Mouse (Mus musculus) CD4-positive, CD25-positive, alpha-beta regulatory T cell (primary cell): ENCODE results near the gene Ppp1r27. TPM values are rescaled to one million over a fixed set of nuclear protein-coding genes. Genes with fewer than 3 reads are reported as not detected.

ENCODE experiments used
- polyA plus RNA-seq: library from polyadenylated mRNA; unstranded; fragments of 100-300 nt; shearing (Covaris generic); gene quantifications from one replicate; pipeline ENCODE4 v1.2.1, GENCODE M21; 2017

The Ppp1r27 gene
- not detected for polyA plus RNA-seq

GRCm38 (mm10) chr11:120550810-120551440 is at the start of gene Ppp1r27:
Ppp1r27 (minus strand) TSS chr11:120551132.

GRCm38 (mm10) chr11:120598283-120598989 is 47.5 kb upstream of the Ppp1r27 start, which contains the start of the genes Alyref and Anapc11:
Alyref (minus strand) TSS chr11:120598365.
Anapc11 (plus strand) TSS chr11:120598421.

GRCm38 (mm10) chr11:120581490-120582267 is 30.7 kb upstream of the Ppp1r27 start, which contains the start of gene Arhgdia:
Arhgdia (minus strand) TSS chr11:120581624.

GRCm38 (mm10) chr11:120572752-120573584 is 22.0 kb upstream of the Ppp1r27 start, which contains the start of gene P4hb:
P4hb (minus strand) TSS chr11:120573253.

GRCm38 (mm10) chr11:120549168-120549945 is 1.6 kb downstream of the Ppp1r27 start, which contains the start of gene Mcrip1:
Mcrip1 (minus strand) TSS chr11:120549727.

GRCm38 (mm10) chr11:120530085-120530964 is 20.6 kb downstream of the Ppp1r27 start, which contains the start of gene Gcgr:
Gcgr (plus strand) TSS chr11:120530699.

Other genes with a start within 250 kb of the Ppp1r27 start
- gene Actg1, start 202.6 kb downstream of the Ppp1r27 start, polyA plus RNA-seq = 2,226 TPM
- 0.68 TPM for gene Fscn2, start 189.6 kb downstream of the Ppp1r27 start, polyA plus RNA-seq
- 29.6 TPM for gene Faap100, start 172.4 kb downstream of the Ppp1r27 start, polyA plus RNA-seq
- 54.4 TPM for gene Nploc4, start 113.4 kb downstream of the Ppp1r27 start, polyA plus RNA-seq
- gene Tspan10, start 108.5 kb downstream of the Ppp1r27 start, polyA plus RNA-seq = not detected
- 0.35 TPM for gene Pde6g, start 97.6 kb downstream of the Ppp1r27 start, polyA plus RNA-seq
- gene Oxld1, start 93.1 kb downstream of the Ppp1r27 start, polyA plus RNA-seq = 14.6 TPM
- 50.7 TPM for gene Ccdc137, start 93.0 kb downstream of the Ppp1r27 start, polyA plus RNA-seq
- gene Arl16, start 83.5 kb downstream of the Ppp1r27 start, polyA plus RNA-seq = 36.3 TPM
- 70.7 TPM for gene Mrpl12, start 66.5 kb downstream of the Ppp1r27 start, polyA plus RNA-seq
- 8.9 TPM for gene Slc25a10, start 59.3 kb downstream of the Ppp1r27 start, polyA plus RNA-seq
- gene Gcgr, start 20.4 kb downstream of the Ppp1r27 start, polyA plus RNA-seq = not detected
- gene Mcrip1, start 1.4 kb downstream of the Ppp1r27 start, polyA plus RNA-seq = 144 TPM
- gene P4hb, start 22.1 kb upstream of the Ppp1r27 start, polyA plus RNA-seq = 244 TPM
- 800 TPM for gene Arhgdia, start 30.5 kb upstream of the Ppp1r27 start, polyA plus RNA-seq
- gene Alyref, start 47.2 kb upstream of the Ppp1r27 start, polyA plus RNA-seq = 327 TPM
- gene Anapc11, start 47.3 kb upstream of the Ppp1r27 start, polyA plus RNA-seq = 115 TPM
- gene Npb, start 57.3 kb upstream of the Ppp1r27 start, polyA plus RNA-seq = 1.2 TPM
- gene Pcyt2, start 66.8 kb upstream of the Ppp1r27 start, polyA plus RNA-seq = 159 TPM
- gene Sirt7, start 74.1 kb upstream of the Ppp1r27 start, polyA plus RNA-seq = 300 TPM
- 17.6 TPM for gene Mafg, start 82.5 kb upstream of the Ppp1r27 start, polyA plus RNA-seq
- 1.2 TPM for gene Pycr1, start 92.6 kb upstream of the Ppp1r27 start, polyA plus RNA-seq
- 0.41 TPM for gene Myadml2, start 97.0 kb upstream of the Ppp1r27 start, polyA plus RNA-seq
- gene Notum, start 110.0 kb upstream of the Ppp1r27 start, polyA plus RNA-seq = not detected
- 178 TPM for gene Aspscr1, start 121.8 kb upstream of the Ppp1r27 start, polyA plus RNA-seq
- gene Cenpx, start 162.6 kb upstream of the Ppp1r27 start, polyA plus RNA-seq = 114 TPM
- gene Lrrc45, start 162.8 kb upstream of the Ppp1r27 start, polyA plus RNA-seq = 67.6 TPM
- gene Rac3, start 170.3 kb upstream of the Ppp1r27 start, polyA plus RNA-seq = 1.8 TPM
- gene Dcxr, start 176.1 kb upstream of the Ppp1r27 start, polyA plus RNA-seq = 14.3 TPM
- 0.59 TPM for gene Cbr2, start 181.0 kb upstream of the Ppp1r27 start, polyA plus RNA-seq
- gene Hmga1b, start 211.7 kb upstream of the Ppp1r27 start, polyA plus RNA-seq = 29.4 TPM
- 39.3 TPM for gene Rfng, start 233.1 kb upstream of the Ppp1r27 start, polyA plus RNA-seq
- gene Gps1, start 233.1 kb upstream of the Ppp1r27 start, polyA plus RNA-seq = 159 TPM
- gene Dus1l, start 245.3 kb upstream of the Ppp1r27 start, polyA plus RNA-seq = 83.8 TPM